Mouse (Mus musculus) hindbrain, embryonic 12.5 days (tissue): Measurements from ENCODE around the gene Celsr1. TPM values are rescaled to one million over a fixed set of nuclear protein-coding genes. Genes with fewer than 3 reads are reported as not detected.

Experiments
- ATAC-seq: fragments of 200-750 bp; cut with Nextera tagmentation; 2 replicates; pipeline ENCODE4 v1.8.0; 2017; ENCODE audit warnings: moderate TSS enrichment; ENCODE audit not compliant: low FRiP score
- H3K27ac ChIP-seq: fragments of 300-500 bp; sonication (generic); 2 replicates; pipeline ENCODE4 v1.5.1; 2016; ENCODE audit warnings: mild to moderate bottlenecking
- H3K27me3 ChIP-seq: fragments of 300-500 bp; sonication (generic); 2 replicates; pipeline ENCODE4 v1.6.1; 2016; ENCODE audit warnings: mild to moderate bottlenecking
- H3K36me3 ChIP-seq: fragments of 300-500 bp; sonication (generic); 2 replicates; pipeline ENCODE4 v1.6.1; 2016; ENCODE audit warnings: mild to moderate bottlenecking
- H3K4me1 ChIP-seq: fragments of 300-500 bp; sonication (generic); 2 replicates; pipeline ENCODE4 v1.6.1; 2016
- H3K4me2 ChIP-seq: fragments of 300-500 bp; sonication (generic); replicated peaks from 2 replicates; pipeline ENCODE4 v1.6.1; 2016; ENCODE audit warnings: mild to moderate bottlenecking
- H3K4me3 ChIP-seq: fragments of 300-500 bp; sonication (generic); 2 replicates; pipeline ENCODE4 v1.5.1; 2016; ENCODE audit warnings: mild to moderate bottlenecking
- H3K9ac ChIP-seq: fragments of 300-500 bp; sonication (generic); 2 replicates; pipeline ENCODE4 v1.6.1; 2016; ENCODE audit warnings: mild to moderate bottlenecking, moderate library complexity
- H3K9me3 ChIP-seq: fragments of 300-500 bp; sonication (generic); replicated peaks from 2 replicates; pipeline ENCODE4 v1.6.1; 2016; ENCODE audit warnings: mild to moderate bottlenecking
- WGBS: fragments of 180-500 bp; shearing (Covaris S2); methylation state at CpG from one replicate; pipeline ENCODE4 v1.1.7; 2016; 5-methylcytosine and 5-hydroxymethylcytosine counted together
- polyA plus RNA-seq: library from polyadenylated mRNA; unstranded; fragments of >200 nt; fragmentation: Nextera tagmentation; extraction: Ambion mirVana; gene quantifications from 2 replicates; pipeline ENCODE4 v1.2.1, GENCODE M21; 2016

Gene Celsr1
- polyA plus RNA-seq: 3.4 and 4.3 TPM in 2 replicates

DNA sequence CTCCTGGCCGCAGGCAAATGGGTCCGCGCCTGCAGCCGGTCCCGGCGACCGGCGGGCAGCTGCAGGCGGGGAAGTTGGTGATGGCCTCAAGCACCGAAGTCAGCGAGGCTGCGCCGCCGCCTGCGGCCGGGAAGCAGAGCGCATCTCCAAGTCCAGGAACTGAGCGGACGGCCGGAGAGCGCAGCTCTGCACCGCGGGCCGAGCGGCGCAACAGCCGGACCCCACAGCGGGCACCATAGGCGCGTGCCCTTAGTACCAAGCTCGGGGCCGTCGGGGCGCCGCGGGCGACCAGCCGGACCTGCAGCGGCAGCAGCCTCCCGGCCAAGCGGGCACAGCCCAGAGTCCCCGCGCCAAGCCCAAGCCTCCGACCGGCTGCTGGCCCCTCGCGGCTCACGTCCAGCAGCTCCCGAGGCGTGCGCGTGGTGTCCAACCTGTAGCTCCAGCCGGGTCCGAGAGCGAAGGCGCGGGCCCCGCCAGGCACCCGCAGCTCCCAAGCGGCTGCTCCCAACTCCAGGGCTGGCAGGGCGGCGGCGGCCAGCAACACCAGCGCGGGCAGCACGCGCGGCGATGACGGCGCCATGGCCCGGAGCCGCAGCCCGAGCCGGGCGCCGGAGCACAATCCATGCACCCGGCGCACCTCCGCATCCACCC, at the start of gene Celsr1:
Celsr1 (minus strand) TSS at position 587 of the 651 bp plus-strand sequence.
- Histone ChIP-seq H3K4me3 (peak within 1 kb of the TSS; percentile 55), H3K9me3 (peaks cover 23% of the 10 kb centered on the region), H3K27ac (peak within 1 kb of the TSS; percentile 68), H3K4me2 (peak within 1 kb of the TSS; percentile 92), H3K27me3 (peaks cover 31% of the 10 kb centered on the region), H3K4me1 (peaks cover 42% of the 10 kb centered on the region), H3K9ac (peak within 1 kb of the TSS; percentile 69), H3K36me3 (peaks cover 18% of the 10 kb centered on the region)
- ATAC-seq: peak; percentile 36; the same call in 1 of the 2 replicates
- under 1% methylated on average over 57 of the region's 80 CpGs for WGBS

DNA sequence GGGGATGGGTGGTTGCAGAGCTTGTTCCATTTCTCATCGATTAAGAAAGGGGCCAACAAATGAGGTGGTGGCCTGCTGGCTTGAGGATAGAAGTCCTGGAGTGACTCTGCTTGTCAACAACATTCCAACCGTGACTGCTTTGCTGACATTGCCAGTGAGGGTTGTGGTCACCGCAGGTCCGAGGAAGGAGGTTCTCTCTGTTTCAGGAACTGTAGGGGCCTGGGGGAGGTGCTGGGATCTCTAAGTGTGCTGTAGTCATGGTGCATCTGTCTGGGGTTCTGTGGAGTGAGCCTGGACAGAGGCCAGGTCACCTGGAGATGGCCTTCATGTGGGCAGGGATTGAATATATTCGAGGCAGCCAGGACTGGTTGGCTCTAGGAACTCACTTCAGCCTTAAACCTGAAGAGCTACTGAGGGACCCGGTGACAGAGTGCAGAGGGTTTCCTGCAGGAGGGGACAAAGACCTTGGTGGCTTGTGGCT, 49.7 kb upstream of the Celsr1 start:
- Histone ChIP-seq H3K27ac (no peak overlapping the region), H3K4me2 (no peak overlapping the region), H3K9me3 (no peaks in the 10 kb centered on the region), H3K36me3 (0 out of 2 replicates have a peak, but pooled peaks cover 5% of the 10 kb centered on the region), H3K27me3 (no peaks in the 10 kb centered on the region), H3K4me1 (peaks cover 83% of the 10 kb centered on the region), H3K4me3 (no peak overlapping the region), H3K9ac (no peak overlapping the region)
- no peak for ATAC-seq
- 44% methylated on average over 6 of the region's 6 CpGs for WGBS

DNA sequence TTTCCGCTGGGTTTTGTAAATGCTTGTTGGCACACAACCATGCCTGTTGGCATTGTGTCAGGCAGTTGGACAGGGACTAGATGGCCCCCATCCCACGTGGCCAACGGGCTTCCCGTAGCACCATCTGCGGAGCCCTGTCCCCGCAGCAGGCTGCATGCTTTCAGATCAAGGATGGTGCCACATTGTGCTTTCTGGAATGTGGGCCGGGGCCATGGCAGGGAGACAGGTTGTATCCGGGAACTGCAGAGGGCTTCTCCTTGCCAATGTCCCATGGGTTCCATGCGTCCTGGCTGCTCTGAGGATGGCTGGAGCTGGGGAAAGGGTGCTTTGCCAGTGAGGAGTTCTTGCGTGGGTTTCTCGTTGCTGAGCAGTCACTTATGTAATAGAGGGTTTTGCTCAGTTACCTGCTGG, 49.0 kb upstream of the Celsr1 start:
- H3K4me3 ChIP-seq: no peak overlapping the region
- no peak overlapping the region for H3K4me2 ChIP-seq
- no peak overlapping the region for H3K9ac ChIP-seq
- H3K9me3 ChIP-seq: no peaks in the 10 kb centered on the region
- H3K27me3 ChIP-seq: no peaks in the 10 kb centered on the region
- peaks cover 79% of the 10 kb centered on the region for H3K4me1 ChIP-seq
- 0 out of 2 replicates have a peak, but pooled peaks cover 5% of the 10 kb centered on the region for H3K36me3 ChIP-seq
- 88% methylated on average over 11 of the region's 11 CpGs for WGBS
- no peak overlapping the region for H3K27ac ChIP-seq
- no peak for ATAC-seq

DNA sequence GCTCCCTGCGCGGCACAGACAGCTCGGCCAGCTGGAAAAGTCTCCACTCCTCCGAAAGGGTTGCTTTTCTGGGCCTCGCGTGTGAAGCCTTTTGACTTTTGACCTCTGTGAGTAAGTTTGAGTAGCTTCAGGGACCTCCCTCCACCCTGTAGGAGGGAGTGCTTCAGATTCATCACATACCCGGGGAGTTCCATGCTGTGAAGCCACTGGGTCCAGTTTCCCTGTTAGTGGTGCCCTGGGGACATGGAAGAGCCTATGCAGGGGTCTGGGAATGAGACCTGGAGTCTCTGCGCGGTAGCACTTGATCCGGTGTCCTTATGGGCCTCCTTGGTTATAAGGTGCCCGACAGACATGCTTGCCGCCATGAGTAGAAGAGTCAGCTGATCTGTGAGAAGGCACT, 48.1 kb upstream of the Celsr1 start:
- WGBS: 44% methylated on average over 12 of the region's 12 CpGs
- no peaks in the 10 kb centered on the region for H3K27me3 ChIP-seq
- ATAC-seq: no peak
- no peak overlapping the region for H3K4me2 ChIP-seq
- peaks cover 71% of the 10 kb centered on the region for H3K4me1 ChIP-seq
- no peak overlapping the region for H3K4me3 ChIP-seq
- no peak overlapping the region for H3K27ac ChIP-seq
- no peak overlapping the region for H3K9ac ChIP-seq
- H3K9me3 ChIP-seq: no peaks in the 10 kb centered on the region
- 0 out of 2 replicates have a peak, but pooled peaks cover 5% of the 10 kb centered on the region for H3K36me3 ChIP-seq

DNA sequence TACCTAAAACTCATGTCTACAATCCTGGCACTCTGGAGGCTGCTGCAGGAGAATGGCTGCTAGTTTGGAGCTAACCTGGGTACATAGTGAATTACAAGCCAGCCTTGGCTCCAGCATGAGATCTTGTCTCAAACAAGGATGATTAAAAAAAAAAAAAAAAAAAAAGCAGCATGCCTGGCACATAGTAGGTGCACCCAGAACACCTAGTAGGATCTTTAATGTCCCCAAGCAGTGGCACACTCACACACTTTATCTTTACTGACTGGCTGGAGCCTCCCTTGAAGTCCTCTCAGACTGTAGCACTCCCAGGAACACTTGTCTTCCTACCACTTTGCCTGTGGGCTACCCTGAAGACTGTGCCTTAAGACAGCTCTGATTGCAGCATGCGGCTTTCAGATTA, 46.8 kb upstream of the Celsr1 start:
- Histone ChIP-seq H3K9ac (no peak overlapping the region), H3K4me3 (no peak overlapping the region), H3K9me3 (no peaks in the 10 kb centered on the region), H3K4me2 (no peak overlapping the region), H3K4me1 (peaks cover 59% of the 10 kb centered on the region), H3K27ac (no peak overlapping the region), H3K27me3 (no peaks in the 10 kb centered on the region), H3K36me3 (0 out of 2 replicates have a peak, but pooled peaks cover 5% of the 10 kb centered on the region)
- ATAC-seq: no peak
- 79% methylated on average over 1 of the region's 1 CpGs for WGBS

DNA sequence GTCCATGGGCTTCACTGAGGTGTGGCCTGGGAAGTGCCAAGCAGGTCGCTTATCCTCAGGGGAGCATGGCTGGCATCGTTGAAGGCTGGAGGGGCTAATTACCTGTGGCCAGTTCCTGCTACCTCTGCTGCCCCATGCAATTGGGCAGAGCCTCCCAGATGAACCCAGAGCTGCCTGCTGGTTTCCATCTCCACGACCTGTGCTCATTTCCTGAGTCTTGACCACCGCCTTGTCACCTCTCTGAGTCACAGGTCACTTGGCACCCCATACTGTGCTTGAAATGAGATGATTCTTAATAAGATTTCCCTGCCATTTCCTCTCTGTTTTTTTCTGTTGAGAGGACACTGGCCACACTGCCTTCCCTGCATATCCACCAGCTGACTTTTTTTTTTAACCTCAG, 46.3 kb upstream of the Celsr1 start:
- H3K4me1 ChIP-seq: peaks cover 53% of the 10 kb centered on the region
- 62% methylated on average over 4 of the region's 4 CpGs for WGBS
- ATAC-seq: no peak
- no peak overlapping the region for H3K9ac ChIP-seq
- no peaks in the 10 kb centered on the region for H3K27me3 ChIP-seq
- 0 out of 2 replicates have a peak, but pooled peaks cover 5% of the 10 kb centered on the region for H3K36me3 ChIP-seq
- H3K9me3 ChIP-seq: no peaks in the 10 kb centered on the region
- no peak overlapping the region for H3K4me3 ChIP-seq
- H3K27ac ChIP-seq: no peak overlapping the region
- no peak overlapping the region for H3K4me2 ChIP-seq

DNA sequence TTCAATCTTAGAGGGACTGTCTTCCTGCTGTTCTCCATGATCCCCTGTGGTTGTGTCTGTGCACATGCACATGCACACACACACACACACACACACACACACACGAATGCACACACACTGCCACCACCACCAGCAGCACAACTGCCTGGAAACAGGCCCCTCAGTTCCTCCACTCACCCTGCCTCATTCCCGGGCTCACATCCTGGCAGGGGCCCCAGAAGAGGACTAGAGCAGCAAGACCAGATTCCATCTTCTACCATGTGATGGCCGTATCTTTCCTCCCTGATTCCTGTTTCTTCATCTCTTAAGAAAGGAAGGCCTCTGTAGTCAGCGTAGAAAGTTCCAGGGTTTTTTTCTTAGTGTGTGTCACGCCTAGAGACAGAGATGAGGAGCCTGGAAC, 45.9 kb upstream of the Celsr1 start:
- Histone ChIP-seq H3K4me2 (no peak overlapping the region), H3K4me1 (peaks cover 50% of the 10 kb centered on the region), H3K27me3 (no peaks in the 10 kb centered on the region), H3K4me3 (no peak overlapping the region), H3K9ac (no peak overlapping the region), H3K9me3 (no peaks in the 10 kb centered on the region), H3K36me3 (0 out of 2 replicates have a peak, but pooled peaks cover 5% of the 10 kb centered on the region), H3K27ac (no peak overlapping the region)
- ATAC-seq: no peak
- WGBS: 76% methylated on average over 5 of the region's 5 CpGs

DNA sequence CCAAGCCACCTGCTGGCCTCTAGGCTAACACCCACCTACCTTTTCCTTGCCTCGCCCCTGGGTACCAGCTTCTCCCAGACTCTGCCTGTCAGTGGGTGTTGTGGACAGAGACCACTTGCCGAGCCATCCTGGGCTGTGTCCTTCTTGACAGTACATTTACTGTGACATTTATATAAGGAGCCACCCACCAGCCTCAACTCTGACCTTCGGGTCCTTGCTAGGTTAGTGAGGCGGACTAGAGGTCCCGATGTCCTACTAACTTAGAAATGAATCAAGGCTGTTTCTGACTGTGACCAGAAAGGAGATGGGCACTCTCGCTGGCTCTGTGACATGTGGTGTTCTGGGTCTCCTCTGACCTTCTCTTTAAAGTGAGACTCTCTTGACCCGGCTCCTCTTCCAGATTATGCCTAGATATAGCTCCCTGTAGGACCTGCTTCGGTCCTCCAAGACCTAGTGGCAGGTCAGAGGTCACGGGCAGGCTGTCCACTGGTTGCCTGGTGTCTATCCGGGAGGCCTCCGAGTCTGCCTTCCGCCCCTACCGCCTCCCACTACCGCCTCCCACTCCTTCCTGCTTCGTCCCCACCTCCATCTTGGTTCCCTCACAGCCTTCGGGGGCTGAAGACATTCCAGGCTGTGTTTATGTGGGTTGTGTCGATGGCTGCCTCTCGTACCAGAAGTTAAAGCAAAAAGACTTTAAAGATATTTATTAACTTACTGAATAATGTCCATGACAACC, 45.1 kb upstream of the Celsr1 start:
- H3K9ac ChIP-seq: no peak overlapping the region

DNA sequence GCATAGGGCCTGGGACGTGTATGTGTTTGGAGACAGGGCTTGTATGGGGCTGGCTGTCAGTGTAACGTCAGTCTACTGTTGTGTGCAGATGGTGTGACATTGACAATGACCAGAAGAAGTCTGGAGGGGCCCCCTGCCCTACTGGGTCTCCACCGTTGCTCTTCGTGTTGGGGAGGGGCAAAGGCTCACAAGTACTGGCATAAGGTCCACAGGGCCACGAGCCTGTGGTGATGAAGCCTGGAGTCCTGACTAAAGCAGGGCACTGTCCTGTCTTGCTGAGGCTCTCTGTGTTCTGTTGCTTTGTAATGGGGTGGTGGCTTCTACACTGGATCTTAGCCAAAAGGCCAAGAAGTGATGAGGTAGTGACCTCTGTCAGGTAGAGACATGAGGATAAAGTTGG, 44.4 kb upstream of the Celsr1 start:
- Histone ChIP-seq H3K9ac (no peak overlapping the region), H3K4me3 (no peak overlapping the region), H3K4me1 (peaks cover 48% of the 10 kb centered on the region), H3K4me2 (no peak overlapping the region), H3K27ac (no peak overlapping the region), H3K36me3 (0 out of 2 replicates have a peak, but pooled peaks cover 5% of the 10 kb centered on the region), H3K9me3 (no peaks in the 10 kb centered on the region), H3K27me3 (no peaks in the 10 kb centered on the region)
- 83% methylated on average over 5 of the region's 5 CpGs for WGBS
- ATAC-seq: no peak

More for the DNA sequence above, 45.1 kb upstream of the Celsr1 start:
- H3K27ac ChIP-seq: no peak overlapping the region
- H3K4me2 ChIP-seq: no peak overlapping the region
- ATAC-seq: no peak
- no peaks in the 10 kb centered on the region for H3K9me3 ChIP-seq
- no peak overlapping the region for H3K4me3 ChIP-seq
- no peaks in the 10 kb centered on the region for H3K27me3 ChIP-seq
- H3K36me3 ChIP-seq: 0 out of 2 replicates have a peak, but pooled peaks cover 5% of the 10 kb centered on the region
- peaks cover 48% of the 10 kb centered on the region for H3K4me1 ChIP-seq
- WGBS: 70% methylated on average over 18 of the region's 18 CpGs

DNA sequence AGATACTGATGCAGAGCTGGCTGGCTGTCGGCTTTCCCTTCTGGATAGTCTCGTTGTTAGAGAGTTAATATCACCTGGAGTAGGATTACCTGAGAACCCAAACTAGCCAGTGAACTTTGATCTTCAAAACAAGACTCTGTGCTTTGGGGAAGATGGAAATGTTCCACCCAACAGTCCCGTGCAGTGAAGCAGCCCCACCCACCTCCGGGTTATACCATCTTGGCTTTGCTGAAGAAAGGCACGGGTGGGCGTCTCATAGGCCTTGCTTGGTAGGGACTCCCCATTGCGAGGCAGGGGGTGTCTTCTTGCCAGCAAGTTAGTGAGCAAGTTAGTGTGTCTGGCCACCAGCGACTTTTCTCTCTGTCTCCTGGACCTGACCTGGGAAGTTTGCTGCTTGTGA, 42.8 kb upstream of the Celsr1 start:
- Histone ChIP-seq H3K4me3 (no peak overlapping the region), H3K27me3 (no peaks in the 10 kb centered on the region), H3K4me2 (no peak overlapping the region), H3K36me3 (0 out of 2 replicates have a peak, but pooled peaks cover 5% of the 10 kb centered on the region), H3K9ac (no peak overlapping the region), H3K4me1 (peaks cover 39% of the 10 kb centered on the region), H3K27ac (no peak overlapping the region), H3K9me3 (no peaks in the 10 kb centered on the region)
- ATAC-seq: no peak
- WGBS: 83% methylated on average over 8 of the region's 8 CpGs

DNA sequence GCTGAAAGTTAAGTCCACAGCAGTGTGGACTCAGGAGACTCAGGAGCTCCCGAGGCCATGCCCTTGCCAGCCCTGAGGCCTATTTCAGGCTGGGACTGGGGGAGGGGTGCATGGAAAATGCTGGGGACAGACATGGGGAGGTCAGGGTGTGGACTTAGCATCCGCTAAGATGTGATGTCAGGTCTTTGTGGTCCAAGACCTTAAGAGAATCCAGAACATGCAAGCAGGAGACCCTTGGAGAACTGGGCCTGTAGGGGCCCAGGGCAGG, 42.4 kb upstream of the Celsr1 start:
- Histone ChIP-seq H3K4me1 (peaks cover 38% of the 10 kb centered on the region), H3K4me2 (no peak overlapping the region)

DNA sequence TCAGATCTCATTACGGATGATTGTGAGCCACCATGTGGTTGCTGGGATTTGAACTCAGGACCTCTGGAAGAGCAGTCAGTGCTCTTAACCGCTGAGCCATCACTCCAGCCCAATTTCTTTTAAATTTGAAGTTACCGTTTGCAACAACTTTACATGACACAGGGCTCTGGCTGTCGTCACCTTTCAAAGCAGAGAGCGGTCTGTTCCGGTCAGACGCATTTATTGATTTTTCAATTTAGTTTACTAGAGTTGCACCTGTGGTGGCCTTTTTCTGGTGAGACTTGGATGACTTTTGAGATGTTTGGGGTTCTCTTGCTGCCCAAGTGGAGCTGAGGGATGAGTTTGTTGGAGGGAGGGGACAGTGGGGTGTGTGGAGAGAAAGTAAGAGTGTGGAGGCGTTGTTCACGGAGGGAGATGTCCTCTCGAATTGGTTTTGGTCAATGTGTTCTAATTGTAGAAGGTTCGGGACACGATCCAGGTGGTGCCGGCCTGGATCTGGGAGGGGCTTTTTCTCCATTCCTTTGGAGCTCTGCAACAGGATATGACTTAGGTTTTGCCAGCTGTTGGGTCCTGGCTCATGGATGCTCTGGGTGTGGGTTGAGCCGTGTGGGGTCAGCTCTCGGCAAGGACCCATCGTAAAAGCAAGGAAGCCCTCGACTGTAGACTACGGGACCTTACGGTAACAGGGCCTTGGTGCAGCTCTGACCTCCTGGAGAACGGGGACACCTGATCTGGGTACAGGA, 41.9 kb upstream of the Celsr1 start:
- H3K27me3 ChIP-seq: no peaks in the 10 kb centered on the region
- H3K36me3 ChIP-seq: 0 out of 2 replicates have a peak, but pooled peaks cover 5% of the 10 kb centered on the region
- H3K4me3 ChIP-seq: no peak overlapping the region
- H3K9ac ChIP-seq: no peak overlapping the region
- ATAC-seq: no peak
- no peak overlapping the region for H3K4me2 ChIP-seq
- 88% methylated on average over 20 of the region's 20 CpGs for WGBS
- no peak overlapping the region for H3K27ac ChIP-seq
- H3K4me1 ChIP-seq: peaks cover 39% of the 10 kb centered on the region
- no peaks in the 10 kb centered on the region for H3K9me3 ChIP-seq

More for the DNA sequence above, 42.4 kb upstream of the Celsr1 start:
- Histone ChIP-seq H3K9me3 (no peaks in the 10 kb centered on the region), H3K36me3 (0 out of 2 replicates have a peak, but pooled peaks cover 5% of the 10 kb centered on the region), H3K4me3 (no peak overlapping the region), H3K27me3 (no peaks in the 10 kb centered on the region), H3K9ac (no peak overlapping the region), H3K27ac (no peak overlapping the region)
- no peak; the same call in 1 of the 2 replicates for ATAC-seq
- 91% methylated on average over 2 of the region's 2 CpGs for WGBS
